Mouse (Mus musculus) midbrain, embryonic 14.5 days (tissue): ENCODE measurements at regions not wholly inside any gene's neighbourhood (a gene's known extent, or its start where the extent isn't known, plus 50 kb on each side); places are given as distances from the start of the nearest gene placed in this dataset.
A peak's percentile ranks its signal among the peaks of the same experiment; 100 is the strongest.
"Not testable (repeated sequence)": the region's sequence is repeated elsewhere in the genome, so short reads cannot be mapped to it uniquely, and the experiment has no call there.

Experiments
- ATAC-seq: fragments of 200-750 bp; cut with Nextera tagmentation; 2 replicates; pipeline ENCODE4 v1.8.0; 2017; ENCODE audit warnings: moderate number of reproducible peaks, moderate library complexity; ENCODE audit not compliant: low FRiP score, low TSS enrichment
- DNase-seq: peaks from one replicate; pipeline ENCODE4 v3.0.0-alpha.2; 2015
- H3K27ac ChIP-seq: fragments of 300-500 bp; sonication (generic); replicated peaks from 2 replicates; pipeline ENCODE4 v1.5.1; 2014; ENCODE audit warnings: mild to moderate bottlenecking, low read depth, low read length, moderate library complexity
- H3K27me3 ChIP-seq: fragments of 300-500 bp; sonication (generic); 2 replicates; pipeline ENCODE4 v1.6.1; 2014; ENCODE audit warnings: low read length, control low read depth, mixed read lengths; ENCODE audit not compliant: control insufficient read depth, insufficient read depth
- H3K36me3 ChIP-seq: fragments of 300-500 bp; sonication (generic); 2 replicates; pipeline ENCODE4 v1.6.1; 2014; ENCODE audit warnings: low read length, control low read depth; ENCODE audit not compliant: control insufficient read depth, insufficient read depth
- H3K4me1 ChIP-seq: fragments of 300-500 bp; sonication (generic); 2 replicates; pipeline ENCODE4 v1.6.1; 2014; ENCODE audit warnings: mild to moderate bottlenecking, antibody characterized with exemption, low read length, control low read depth; ENCODE audit not compliant: control insufficient read depth, insufficient read depth
- H3K4me2 ChIP-seq: fragments of 300-500 bp; sonication (generic); 2 replicates; pipeline ENCODE4 v1.6.1; 2014; ENCODE audit warnings: mild to moderate bottlenecking, low read length, moderate library complexity
- H3K4me3 ChIP-seq: fragments of 300-500 bp; sonication (generic); replicated peaks from 2 replicates; pipeline ENCODE4 v1.5.1; 2014; ENCODE audit warnings: low read depth, low read length
- H3K9ac ChIP-seq: fragments of 300-500 bp; sonication (generic); replicated peaks from 2 replicates; pipeline ENCODE4 v1.6.1; 2014; ENCODE audit warnings: mild to moderate bottlenecking, low read length, moderate library complexity
- H3K9me3 ChIP-seq: fragments of 300-500 bp; sonication (generic); 2 replicates; pipeline ENCODE4 v1.6.1; 2016; ENCODE audit warnings: low read length, control low read depth, mixed read lengths; ENCODE audit not compliant: control insufficient read depth
- WGBS: fragments of 180-500 bp; shearing (Covaris S2); extraction: QIAGEN DNeasy Blood & Tissue Kit; methylation state at CpG from one replicate; pipeline ENCODE4 v1.1.7; 2014; 5-methylcytosine and 5-hydroxymethylcytosine counted together

DNA sequence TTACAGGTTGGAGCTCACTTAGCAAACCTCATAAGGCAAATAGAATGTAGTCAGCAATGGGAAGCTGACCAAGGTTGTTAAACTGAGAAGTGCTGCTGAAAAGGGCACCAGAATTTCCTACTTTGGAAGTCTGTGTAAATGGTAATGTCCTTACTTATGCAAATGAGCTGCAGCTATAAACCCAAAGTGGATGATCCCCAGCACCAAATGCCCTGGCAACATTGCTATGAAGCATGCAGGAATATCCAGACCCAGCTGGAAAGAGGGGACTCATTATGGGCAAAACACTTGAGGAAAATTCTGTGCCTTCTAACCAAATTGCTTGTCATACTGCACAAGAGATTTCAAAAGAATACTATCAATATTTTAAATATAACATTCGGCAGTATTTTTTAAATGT lies 861.3 kb upstream of the Kirrel3 start:
- Histone ChIP-seq H3K27ac (no peak overlapping the region), H3K27me3 (no peaks in the 10 kb centered on the region), H3K36me3 (no peaks in the 10 kb centered on the region), H3K9me3 (no peaks in the 10 kb centered on the region), H3K4me3 (no peak overlapping the region), H3K4me2 (no peak overlapping the region), H3K9ac (no peak overlapping the region), H3K4me1 (no peaks in the 10 kb centered on the region)
- 95% methylated on average over 1 of the region's 1 CpGs for WGBS
- ATAC-seq (no peak), DNase-seq (peak; percentile 11)

DNA sequence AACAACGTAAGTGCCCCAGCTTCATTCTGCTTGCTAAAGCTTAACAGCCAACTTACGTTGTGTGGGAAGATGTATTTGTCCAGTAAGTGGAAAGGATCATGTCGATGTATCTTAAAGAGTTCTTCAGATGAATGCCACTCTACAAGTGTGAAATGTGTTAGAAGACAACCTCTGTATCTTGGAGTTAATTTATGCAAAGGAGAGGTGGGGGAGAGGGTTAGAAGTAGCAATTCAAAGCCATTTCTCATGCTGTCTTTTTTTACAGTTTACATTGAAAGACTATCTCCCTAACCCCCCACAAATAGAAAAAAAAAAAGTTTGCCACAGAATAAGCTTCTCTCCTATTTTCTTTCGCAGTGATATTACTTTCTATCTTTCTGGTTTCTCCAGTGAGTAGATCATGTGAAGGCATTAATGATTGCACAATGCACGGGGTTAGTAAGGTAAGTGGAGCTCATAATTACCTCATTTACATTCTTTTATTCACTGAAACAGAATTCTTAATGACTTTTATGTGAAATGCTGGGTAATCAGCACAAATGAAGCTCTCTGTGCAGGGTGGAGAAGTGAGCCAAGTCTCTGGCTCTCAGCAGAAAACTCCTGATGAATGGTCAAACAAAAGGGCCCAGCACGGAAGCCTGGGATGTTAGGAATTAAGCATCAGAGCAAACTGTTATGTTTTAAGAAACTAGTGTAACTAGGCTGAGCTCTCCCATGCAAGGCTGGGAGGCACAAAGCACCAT lies 855.8 kb upstream of the Kirrel3 start:
- Histone ChIP-seq H3K9me3 (no peaks in the 10 kb centered on the region), H3K36me3 (no peaks in the 10 kb centered on the region), H3K4me1 (no peaks in the 10 kb centered on the region), H3K27me3 (no peaks in the 10 kb centered on the region), H3K27ac (no peak overlapping the region), H3K9ac (no peak overlapping the region), H3K4me2 (no peak overlapping the region), H3K4me3 (no peak overlapping the region)
- 68% methylated on average over 6 of the region's 6 CpGs for whole genome bisulfite sequencing
- ATAC-seq, result no peak
- DNase-seq, result peak; percentile 27

DNA sequence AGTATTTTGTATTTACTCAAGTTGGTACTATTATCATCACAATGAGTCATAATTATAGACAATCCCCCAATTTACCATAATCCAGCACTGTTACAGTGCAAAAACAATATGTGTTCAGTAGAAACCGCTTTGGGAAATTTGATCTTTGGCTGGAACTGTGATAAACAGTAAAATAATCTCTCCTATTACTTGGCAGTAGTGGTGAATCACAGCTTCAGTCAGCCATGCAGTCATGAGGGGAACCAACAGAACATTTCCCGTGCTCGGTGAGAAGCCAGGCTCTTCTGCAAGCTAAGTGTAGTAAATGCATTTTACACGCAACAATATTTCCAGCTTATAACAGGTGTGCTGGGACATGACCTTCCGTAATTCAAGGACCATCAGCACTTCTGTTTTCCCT lies 822.7 kb upstream of the Kirrel3 start:
- no peak for DNase-seq
- Histone ChIP-seq H3K36me3 (no peaks in the 10 kb centered on the region), H3K27ac (no peak overlapping the region), H3K4me2 (no peak overlapping the region), H3K4me1 (no peaks in the 10 kb centered on the region), H3K27me3 (no peaks in the 10 kb centered on the region), H3K9me3 (no peaks in the 10 kb centered on the region), H3K9ac (no peak overlapping the region), H3K4me3 (no peak overlapping the region)
- WGBS, result 89% methylated on average over 5 of the region's 5 CpGs
- no peak for ATAC-seq

DNA sequence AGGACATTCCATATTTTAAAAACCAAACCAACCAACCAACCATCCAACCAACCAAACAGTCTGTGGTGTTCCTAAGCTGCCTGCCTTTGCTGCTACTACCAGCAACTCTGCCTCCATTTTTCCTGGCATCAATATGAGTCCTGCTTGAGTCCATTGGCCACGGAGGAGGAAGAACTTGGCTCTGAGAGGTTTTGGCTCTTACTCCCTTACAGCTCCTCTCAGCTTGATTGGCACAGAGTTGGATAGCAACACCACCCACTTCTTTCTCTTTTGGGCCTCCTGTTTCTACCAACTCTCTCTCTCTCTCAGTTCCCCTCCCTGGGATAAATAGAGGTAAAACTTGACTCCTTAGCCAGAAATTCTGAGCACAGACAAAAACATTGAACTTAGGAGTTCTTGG lies 804.6 kb upstream of the Kirrel3 start:
- no peak for DNase-seq
- Histone ChIP-seq H3K27me3 (no peaks in the 10 kb centered on the region), H3K36me3 (no peaks in the 10 kb centered on the region), H3K9me3 (no peaks in the 10 kb centered on the region), H3K4me1 (no peaks in the 10 kb centered on the region), H3K4me2 (no peak overlapping the region), H3K27ac (no peak overlapping the region), H3K9ac (no peak overlapping the region), H3K4me3 (no peak overlapping the region)
- no peak for ATAC-seq
- 58% methylated on average over 1 of the region's 1 CpGs for WGBS

DNA sequence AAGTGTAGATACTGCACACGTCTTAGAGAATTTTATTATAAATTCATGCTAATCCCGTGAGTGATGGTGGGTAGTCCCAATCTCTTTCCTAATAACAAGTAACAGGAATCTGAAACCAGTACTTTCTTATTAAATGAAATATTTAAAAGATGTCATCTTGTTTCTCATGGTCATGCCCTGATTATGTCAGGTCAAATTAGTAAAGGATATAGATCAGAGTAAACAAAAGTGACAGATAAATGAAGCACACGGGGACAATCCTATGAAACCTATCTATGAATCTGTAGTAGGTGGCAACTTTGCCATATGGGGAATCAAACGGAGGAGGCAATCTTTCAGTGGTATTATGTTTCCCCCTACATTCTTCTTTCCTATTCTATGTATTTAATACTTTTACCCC lies 794.0 kb upstream of the Kirrel3 start:
- no peak overlapping the region for H3K4me3 ChIP-seq
- 51% methylated on average over 4 of the region's 4 CpGs for WGBS
- H3K9me3 ChIP-seq, result no peaks in the 10 kb centered on the region
- ATAC-seq, result no peak
- no peaks in the 10 kb centered on the region for H3K36me3 ChIP-seq
- H3K9ac ChIP-seq, result no peak overlapping the region
- DNase-seq, result no peak
- H3K27ac ChIP-seq, result no peak overlapping the region
- H3K27me3 ChIP-seq, result no peaks in the 10 kb centered on the region
- no peak overlapping the region for H3K4me2 ChIP-seq
- H3K4me1 ChIP-seq, result no peaks in the 10 kb centered on the region

DNA sequence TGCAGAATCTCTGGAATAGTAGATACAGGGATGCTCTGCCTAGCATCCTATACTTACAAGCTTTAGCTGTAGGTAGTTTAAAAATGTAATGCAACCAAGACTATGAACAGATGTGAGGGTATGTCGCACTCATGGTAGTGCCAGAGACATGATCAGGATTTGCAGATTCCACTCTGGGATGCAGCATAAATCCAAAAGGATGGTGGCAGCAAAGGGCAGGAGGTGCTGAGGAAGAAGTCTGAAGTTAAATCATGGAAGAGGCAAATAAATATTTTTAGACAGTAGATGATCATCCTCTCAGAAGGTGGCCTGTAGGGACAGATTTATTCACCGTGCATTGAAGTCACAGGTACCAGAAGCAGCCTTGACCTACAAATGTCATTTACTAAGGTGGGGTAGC lies 768.1 kb upstream of the Kirrel3 start:
- Histone ChIP-seq H3K9me3 (no peaks in the 10 kb centered on the region), H3K4me1 (no peaks in the 10 kb centered on the region), H3K36me3 (no peaks in the 10 kb centered on the region), H3K4me2 (no peak overlapping the region), H3K27ac (no peak overlapping the region), H3K4me3 (no peak overlapping the region), H3K27me3 (no peaks in the 10 kb centered on the region), H3K9ac (no peak overlapping the region)
- ATAC-seq (no peak), DNase-seq (peak; percentile 3)
- 90% methylated on average over 2 of the region's 2 CpGs for WGBS

DNA sequence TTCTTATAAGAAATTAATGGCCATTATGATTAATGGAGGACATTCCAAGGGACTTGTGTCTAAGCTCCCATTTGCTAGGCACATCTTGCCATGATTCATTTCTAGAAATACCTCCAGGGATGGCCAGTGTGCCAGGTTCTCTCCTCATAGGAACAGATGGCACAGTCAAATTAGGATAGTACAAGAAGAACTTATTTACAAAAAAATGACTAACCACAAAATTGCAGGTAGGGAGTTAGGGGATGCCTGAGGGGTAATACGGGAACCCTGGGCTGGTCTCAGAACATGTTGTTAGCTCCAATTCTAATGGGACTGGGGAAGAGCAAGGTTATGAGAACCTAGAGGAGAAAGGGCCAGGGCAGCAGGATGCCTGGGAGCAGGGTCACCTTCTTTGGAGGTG lies 760.9 kb upstream of the Kirrel3 start:
- no peak for ATAC-seq
- Histone ChIP-seq H3K9me3 (no peaks in the 10 kb centered on the region), H3K4me1 (no peaks in the 10 kb centered on the region), H3K27ac (no peak overlapping the region), H3K36me3 (no peaks in the 10 kb centered on the region), H3K27me3 (no peaks in the 10 kb centered on the region), H3K4me2 (no peak overlapping the region), H3K4me3 (no peak overlapping the region), H3K9ac (no peak overlapping the region)
- DNase-seq, result no peak
- WGBS, result 87% methylated on average over 1 of the region's 1 CpGs

DNA sequence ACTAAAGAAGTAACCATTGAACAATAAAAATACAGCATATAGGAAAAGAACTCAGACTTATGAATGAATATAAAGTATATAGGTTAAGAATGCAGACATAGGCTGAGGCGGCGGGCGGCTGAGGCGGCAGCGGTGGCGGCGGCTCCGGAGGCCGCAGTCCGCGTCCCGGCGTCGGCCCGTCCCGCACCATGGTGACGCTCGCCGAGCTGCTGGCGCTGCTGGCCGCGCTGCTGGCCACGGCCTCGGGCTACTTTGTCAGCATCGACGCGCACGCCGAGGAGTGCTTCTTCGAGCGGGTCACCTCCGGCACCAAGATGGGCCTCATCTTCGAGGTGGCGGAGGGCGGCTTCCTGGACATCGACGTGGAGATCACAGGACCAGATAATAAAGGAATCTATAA lies 757.6 kb upstream of the Kirrel3 start:
- WGBS, result 73% methylated on average over 21 of the region's 37 CpGs
- not testable (repeated sequence) for ATAC-seq, H3K27ac ChIP-seq, H3K4me1 ChIP-seq, H3K9me3 ChIP-seq, H3K4me3 ChIP-seq, H3K4me2 ChIP-seq, DNase-seq, H3K27me3 ChIP-seq, H3K9ac ChIP-seq, H3K36me3 ChIP-seq

DNA sequence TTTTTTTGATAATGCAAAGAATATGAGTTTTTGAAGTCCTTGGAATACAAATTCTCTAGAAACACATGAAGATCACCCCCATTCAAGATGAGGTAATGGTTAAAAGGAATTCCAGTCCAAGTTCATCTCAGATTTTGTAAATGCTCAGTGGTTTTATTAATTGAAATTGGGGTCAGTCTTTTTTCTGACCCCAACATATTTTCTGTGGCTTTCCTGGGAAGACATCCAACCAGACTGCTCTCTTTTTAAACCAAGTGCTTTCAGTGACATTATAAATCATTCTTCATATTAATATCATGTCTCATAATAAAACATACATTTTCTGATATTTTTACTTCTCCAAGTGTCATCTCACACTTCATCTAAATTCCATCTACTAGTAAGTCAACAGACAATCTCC lies 725.0 kb upstream of the Kirrel3 start:
- Histone ChIP-seq H3K4me2 (no peak overlapping the region), H3K36me3 (no peaks in the 10 kb centered on the region), H3K27me3 (no peaks in the 10 kb centered on the region), H3K9me3 (no peaks in the 10 kb centered on the region), H3K27ac (no peak overlapping the region), H3K9ac (no peak overlapping the region), H3K4me1 (no peaks in the 10 kb centered on the region), H3K4me3 (no peak overlapping the region)
- no peak for ATAC-seq
- no peak for DNase-seq
